8 mouse cellular contexts compared by ENCODE assay signal in the genomic region with DNA sequence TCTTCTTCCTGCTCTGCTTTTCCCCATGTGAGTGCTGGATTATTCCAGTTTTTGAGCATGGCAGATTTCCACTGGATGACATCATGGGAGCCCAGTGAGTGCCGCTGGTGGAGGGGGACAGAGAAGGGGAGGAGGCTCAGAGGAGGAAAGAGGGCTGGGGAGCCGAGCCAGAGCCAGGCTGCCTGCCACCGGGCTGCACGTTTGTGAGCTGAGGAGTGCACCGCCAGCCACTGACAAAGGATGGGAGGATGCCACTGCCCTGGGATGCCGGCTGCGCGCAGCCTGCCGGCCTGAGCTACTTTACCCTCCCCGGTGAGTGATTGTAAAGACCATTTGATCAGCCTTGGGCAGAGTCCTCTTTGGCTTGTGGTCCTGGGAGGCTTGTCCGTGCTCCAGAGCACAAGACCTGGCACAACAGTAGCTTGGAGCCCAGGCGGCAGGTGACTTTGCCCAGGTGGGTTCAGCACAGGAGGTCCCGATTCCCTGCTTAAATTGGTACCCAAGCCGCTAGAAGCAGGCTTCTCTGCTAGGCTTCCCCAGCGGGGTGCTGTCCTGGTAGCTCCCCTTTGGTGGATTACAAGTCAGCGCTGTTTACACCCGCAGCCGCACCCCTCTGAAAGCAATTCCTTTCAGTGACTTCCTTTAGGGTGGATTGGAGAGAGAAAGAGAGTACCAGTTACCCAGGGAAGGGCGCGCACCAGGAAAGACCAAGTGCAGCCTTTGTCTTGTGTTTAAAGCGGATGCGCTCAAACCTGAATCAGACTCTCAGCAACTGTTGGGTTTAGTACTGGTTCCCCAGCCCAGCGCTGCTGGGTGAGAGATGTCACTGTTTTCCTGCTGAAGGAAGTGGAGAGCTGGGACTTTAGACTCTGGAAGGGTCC. TPM values are rescaled to one million over a fixed set of nuclear protein-coding genes. Genes with fewer than 3 reads are reported as not detected.
DNase-seq lines count a peak whose midpoint lies in the region; ATAC-seq and TF ChIP-seq lines count a peak whose summit lies in the region.

A gene (plus strand): TSS at position 30 of the 881 bp plus-strand sequence.

- intact Hi-C loops in heart, postnatal 25 days (cut with DNase I): no loop called here

- ATAC-seq in heart, embryonic 14.5 days (ENCODE audit: insufficient number of reproducible peaks, insufficient read depth, low FRiP score, low read depth): no peak
- peak; percentile 98 for ATAC-seq in midbrain, embryonic 13.5 days

- WGBS in heart, embryonic 14.5 days: 3% methylated on average over 23 of the region's 23 CpGs
- WGBS in midbrain, embryonic 13.5 days: 2% methylated on average over 23 of the region's 23 CpGs

- H3K27ac ChIP-seq in heart, embryonic 14.5 days (replicated peaks in 1 of 2; ENCODE audit: control insufficient read depth in 1 of 2, insufficient read depth in 1 of 2, low read depth in 2 of 2, low read length in 2 of 2): no peak within 1 kb of the TSS
- H3K27ac ChIP-seq in embryonic fibroblast, embryonic 13.5 days (ENCODE audit: insufficient read depth, low read length): no peak within 1 kb of the TSS
- H3K27ac ChIP-seq in layer of hippocampus, adult 2 months: peak within 1 kb of the TSS; percentile 95
- H3K27ac ChIP-seq in midbrain, embryonic 13.5 days: peak within 1 kb of the TSS; percentile 63

- TF ChIP-seq CTCF in embryonic fibroblast, embryonic 13.5 days (IDR thresholded peaks at IDR 0.05; ENCODE audit: borderline replicate concordance, insufficient read depth, low read length): no peak
- TF ChIP-seq CTCF in layer of hippocampus, adult 2 months (conservative IDR thresholded peaks at IDR 0.05): no peak

- H3K9ac ChIP-seq in heart, embryonic 14.5 days (ENCODE audit: low read length): no peak within 1 kb of the TSS
- peak within 1 kb of the TSS; percentile 77 for H3K9ac ChIP-seq in midbrain, embryonic 13.5 days (replicated peaks)

- H3K4me1 ChIP-seq in heart, embryonic 14.5 days (ENCODE audit: control insufficient read depth in 2 of 2, insufficient read depth in 2 of 2, low read length in 2 of 2): no peaks in the 10 kb centered on the region
- H3K4me1 ChIP-seq in embryonic fibroblast, embryonic 13.5 days (ENCODE audit: control insufficient read depth, insufficient read depth, low read length): no peaks in the 10 kb centered on the region
- H3K4me1 ChIP-seq in midbrain, embryonic 13.5 days (replicated peaks): no peaks in the 10 kb centered on the region

- H3K4me3 ChIP-seq in heart, embryonic 14.5 days (ENCODE audit: control insufficient read depth in 1 of 2, insufficient read depth in 1 of 2, low read depth in 1 of 2, low read length in 2 of 2): peak within 1 kb of the TSS; percentile 22; a peak in 3 of 4 replicates
- H3K4me3 ChIP-seq in embryonic fibroblast, embryonic 13.5 days (ENCODE audit: insufficient read depth, low read length): 0 out of 2 replicates have a peak within 1 kb of the TSS, but pooled peaks have one; percentile 3
- H3K4me3 ChIP-seq in layer of hippocampus, adult 2 months: peak within 1 kb of the TSS; percentile 77
- H3K4me3 ChIP-seq in midbrain, embryonic 13.5 days (replicated peaks): peak within 1 kb of the TSS; percentile 54

- no peak for DNase-seq in heart, postnatal 25 days (ENCODE audit: low spot score)
- DNase-seq in layer of hippocampus, adult 2 months (ENCODE audit: low spot score in 2 of 2): peak; percentile 79 to 88
- DNase-seq in adrenal gland, postnatal 4 days (ENCODE audit: low spot score in 2 of 2): no peak
- no peak for DNase-seq in urinary bladder, postnatal 36 days (ENCODE audit: low spot score in 2 of 2)
- DNase-seq in lung, postnatal 14 days: no peak

- H3K9me3 ChIP-seq in heart, embryonic 14.5 days (ENCODE audit: control insufficient read depth, low read length): no peaks in the 10 kb centered on the region
- no peaks in the 10 kb centered on the region for H3K9me3 ChIP-seq in midbrain, embryonic 13.5 days

- TF ChIP-seq POLR2A in embryonic fibroblast, embryonic 13.5 days (IDR thresholded peaks at IDR 0.05; ENCODE audit: low read depth, low read length): no peak

- no peaks in the 10 kb centered on the region for H3K36me3 ChIP-seq in heart, embryonic 14.5 days (ENCODE audit: control insufficient read depth, insufficient read depth, low read length)
- no peaks in the 10 kb centered on the region for H3K36me3 ChIP-seq in midbrain, embryonic 13.5 days

- H3K4me2 ChIP-seq in heart, embryonic 14.5 days (ENCODE audit: low read length): peak within 1 kb of the TSS; percentile 46
- H3K4me2 ChIP-seq in midbrain, embryonic 13.5 days (replicated peaks): peak within 1 kb of the TSS; percentile 61

- H3K27me3 ChIP-seq in heart, embryonic 14.5 days (ENCODE audit: control insufficient read depth, insufficient read depth, low read length): peaks cover 14% of the 10 kb centered on the region
- 0 out of 2 replicates have a peak, but pooled peaks cover 2% of the 10 kb centered on the region for H3K27me3 ChIP-seq in midbrain, embryonic 13.5 days

RNA-seq across cellular contexts. Expression of the gene that starts here (rescaled TPM):
- 0.78 and 0.88 TPM in 2 replicates for polyA plus RNA-seq in heart, embryonic 14.5 days (2014; fragmentation: Nextera tagmentation; extraction: Ambion mirVana)
- 1 to 10 TPM; 1.4 to 1.5 TPM for total RNA-seq in heart, postnatal 25 days (2021)
- 0.12 TPM in 1 of 2 replicates, not detected in the other for polyA plus RNA-seq in embryonic fibroblast, embryonic 13.5 days (2011; ENCODE audit: insufficient read length, low read depth, missing spikeins)
- total RNA-seq in layer of hippocampus, adult 2 months (2021): 10 to 100 TPM; 42.9 to 45.4 TPM
- 29.7 and 34.7 TPM in 2 replicates for polyA plus RNA-seq in midbrain, embryonic 13.5 days (2015; fragmentation: Nextera tagmentation; extraction: Ambion mirVana)
- total RNA-seq in adrenal gland, postnatal 4 days (2021): 1 to 10 TPM; 2.0 to 2.6 TPM

Comparison
In these comparisons a context has a peak if more than half of its experiments do, and no peak if none do; other contexts are left out.
1. RNA of the gene that starts here (total RNA-seq): 42.9 to 45.4 TPM in layer of hippocampus, adult 2 months; 2.0 to 2.6 TPM in adrenal gland, postnatal 4 days and 1.4 to 1.5 TPM in heart, postnatal 25 days; every median in the first group is over 10 times any median in the second.
2. RNA of the gene that starts here (polyA plus RNA-seq): 29.7 to 34.7 TPM in midbrain, embryonic 13.5 days; 0.78 to 0.88 TPM in heart, embryonic 14.5 days and 0.12 TPM in embryonic fibroblast, embryonic 13.5 days; every median in the first group is over 10 times any median in the second.
3. H3K27ac ChIP-seq: peak in layer of hippocampus, adult 2 months (single experiment) and midbrain, embryonic 13.5 days (single experiment); none in heart, embryonic 14.5 days (0 of 2) and embryonic fibroblast, embryonic 13.5 days (single experiment).
4. H3K4me3 ChIP-seq: peak in every context shown above with its lines; median percentile 77 in layer of hippocampus, adult 2 months; 54 in midbrain, embryonic 13.5 days; 22 in heart, embryonic 14.5 days; 3 in embryonic fibroblast, embryonic 13.5 days.
5. DNase-seq: peak in layer of hippocampus, adult 2 months (2 of 2); none in heart, postnatal 25 days (single experiment), adrenal gland, postnatal 4 days (0 of 2), urinary bladder, postnatal 36 days (0 of 2) and lung, postnatal 14 days (single experiment).